ENCODE assay signal across 19 mouse cellular contexts in the genomic region with DNA sequence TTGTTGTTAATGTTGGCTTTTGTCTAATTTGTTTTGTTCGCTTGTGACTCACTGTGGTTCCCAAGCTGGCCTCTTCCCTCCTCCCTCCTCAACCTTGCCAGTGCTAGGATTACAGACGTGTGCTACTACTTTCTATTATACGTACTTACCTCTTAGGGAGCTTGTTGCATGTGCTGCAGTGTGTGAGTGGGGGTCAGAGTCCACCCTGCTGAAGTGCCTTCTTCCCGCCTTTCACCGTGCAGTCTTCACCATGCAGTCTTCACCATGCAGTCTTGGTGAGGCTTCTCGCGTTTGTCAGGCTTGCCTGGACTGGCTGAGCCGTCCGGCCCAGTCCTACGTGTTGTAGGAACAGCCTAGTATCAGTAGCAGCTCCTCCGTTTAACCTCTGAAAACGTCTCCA.
"Had no signal": no experiment of that assay in that cellular context is flagged by ENCODE, and none has a peak within 500 bp of the region (broad histone marks: within the 10 kb centered on the region; RNA-seq: fewer than 3 reads in every experiment).

No protein-coding gene starts in this region.

- H3K4me1 ChIP-seq: limb, embryonic 12.5 days had no signal

- H3K27ac ChIP-seq: hindbrain, postnatal 0 days; kidney, postnatal 0 days; limb, embryonic 12.5 days; liver, embryonic 15.5 days; midbrain, embryonic 12.5 days; neural tube, embryonic 13.5 days had no signal

- H3K9ac ChIP-seq: limb, embryonic 12.5 days; liver, embryonic 15.5 days; lung, embryonic 14.5 days; midbrain, embryonic 12.5 days; neural tube, embryonic 13.5 days had no signal

- H3K36me3 ChIP-seq: midbrain, embryonic 12.5 days; neural tube, embryonic 13.5 days had no signal

- H3K4me2 ChIP-seq: limb, embryonic 12.5 days; liver, embryonic 11.5 days; liver, embryonic 15.5 days; lung, embryonic 14.5 days; midbrain, embryonic 12.5 days; neural tube, embryonic 13.5 days had no signal

- DNase-seq: kidney, adult 18-20 months; layer of hippocampus, adult 9-11 months; layer of hippocampus, postnatal 36 days; lung, embryonic 14.5 days; lung, postnatal 10 days; lung, postnatal 4 days; retina, postnatal 1 day; right cerebral cortex, postnatal 4 days; spleen, adult 18-20 months; thymus, postnatal 4 days had no signal

- H3K4me3 ChIP-seq: limb, embryonic 12.5 days; liver, embryonic 15.5 days; megakaryocyte, embryonic 14.5 days; midbrain, embryonic 12.5 days; neural tube, embryonic 13.5 days had no signal

- ATAC-seq: hindbrain, postnatal 0 days; midbrain, embryonic 16.5 days had no signal

- H3K9me3 ChIP-seq: limb, embryonic 12.5 days; liver, embryonic 15.5 days; megakaryocyte, embryonic 14.5 days; midbrain, embryonic 12.5 days; neural tube, embryonic 13.5 days had no signal

- H3K27me3 ChIP-seq: limb, embryonic 12.5 days; liver, embryonic 15.5 days; megakaryocyte, embryonic 14.5 days; midbrain, embryonic 12.5 days; neural tube, embryonic 13.5 days had no signal
